In genomic region chr5:133106691-133107354, GRCm38 (mm10) we compare ENCODE assay signal across 7 mouse cellular contexts.
DNase-seq lines count a peak whose midpoint lies in the region; ATAC-seq and TF ChIP-seq lines count a peak whose summit lies in the region.

No protein-coding gene starts in this region.

- no peaks in the 10 kb centered on the region for H3K36me3 ChIP-seq in heart, postnatal 0 days (replicated peaks; ENCODE audit: control insufficient read depth, insufficient read depth, low read length)
- no peaks in the 10 kb centered on the region for H3K36me3 ChIP-seq in limb, embryonic 11.5 days (ENCODE audit: control insufficient read depth, insufficient read depth, low read length)
- H3K36me3 ChIP-seq in neural tube, embryonic 12.5 days: no peaks in the 10 kb centered on the region

- TF ChIP-seq EP300 in heart, postnatal 0 days (IDR thresholded peaks at IDR 0.05; ENCODE audit: low read depth): no peak

- TF ChIP-seq CTCF in heart, postnatal 0 days (IDR thresholded peaks at IDR 0.05; ENCODE audit: low read depth): no peak

- no peak overlapping the region for H3K9ac ChIP-seq in heart, postnatal 0 days (replicated peaks; ENCODE audit: low read depth, low read length)
- H3K9ac ChIP-seq in limb, embryonic 11.5 days (ENCODE audit: low read length): no peak overlapping the region
- no peak overlapping the region for H3K9ac ChIP-seq in neural tube, embryonic 12.5 days

- DNase-seq in left cerebral cortex, postnatal 14 days (ENCODE audit: low spot score in 2 of 2): peak; percentile 22 to 37
- no peak for DNase-seq in left cerebral cortex, adult 8-10 months (ENCODE audit: low spot score in 2 of 2)
- DNase-seq in embryo, embryonic 9.5 days (ENCODE audit: extremely low spot score): peak; percentile 4
- DNase-seq in heart, postnatal 0 days (ENCODE audit: low spot score): peak; percentile 12
- DNase-seq in limb, embryonic 11.5 days (ENCODE audit: low spot score): peak; percentile 78
- DNase-seq in spleen, postnatal 36 days (ENCODE audit: low spot score in 2 of 2): no peak

- 36% methylated on average over 8 of the region's 8 CpGs for WGBS in heart, postnatal 0 days
- 19% methylated on average over 8 of the region's 8 CpGs for WGBS in limb, embryonic 11.5 days
- WGBS in neural tube, embryonic 12.5 days: 43% methylated on average over 8 of the region's 8 CpGs

- H3K4me3 ChIP-seq in heart, postnatal 0 days (ENCODE audit: low read depth, low read length): no peak overlapping the region
- H3K4me3 ChIP-seq in limb, embryonic 11.5 days (ENCODE audit: low read depth, low read length): no peak overlapping the region
- H3K4me3 ChIP-seq in neural tube, embryonic 12.5 days: no peak overlapping the region

- H3K4me1 ChIP-seq in heart, postnatal 0 days (ENCODE audit: control insufficient read depth, insufficient read depth): no peaks in the 10 kb centered on the region
- peaks cover 5% of the 10 kb centered on the region for H3K4me1 ChIP-seq in limb, embryonic 11.5 days (ENCODE audit: control insufficient read depth, insufficient read depth, low read length)
- H3K4me1 ChIP-seq in neural tube, embryonic 12.5 days: no peaks in the 10 kb centered on the region

- peak; percentile 74 for ATAC-seq in heart, postnatal 0 days (ENCODE audit: insufficient read depth, low read depth)
- ATAC-seq in limb, embryonic 11.5 days (ENCODE audit: insufficient number of reproducible peaks, low FRiP score, low TSS enrichment, low read depth): peak; percentile 31; the same call in 1 of the 2 replicates
- no peak; the same call in 1 of the 2 replicates for ATAC-seq in neural tube, embryonic 12.5 days (ENCODE audit: low FRiP score, low read depth)

- H3K27ac ChIP-seq in heart, postnatal 0 days (ENCODE audit: low read depth): no peak overlapping the region
- H3K27ac ChIP-seq in limb, embryonic 11.5 days (replicated peaks; ENCODE audit: low read depth, low read length): no peak overlapping the region
- no peak overlapping the region for H3K27ac ChIP-seq in neural tube, embryonic 12.5 days

- no peaks in the 10 kb centered on the region for H3K27me3 ChIP-seq in heart, postnatal 0 days (ENCODE audit: control insufficient read depth, insufficient read depth, low read length)
- no peaks in the 10 kb centered on the region for H3K27me3 ChIP-seq in limb, embryonic 11.5 days (ENCODE audit: control insufficient read depth, insufficient read depth, low read length)
- no peaks in the 10 kb centered on the region for H3K27me3 ChIP-seq in neural tube, embryonic 12.5 days (replicated peaks)

- no peaks in the 10 kb centered on the region for H3K9me3 ChIP-seq in heart, postnatal 0 days (replicated peaks; ENCODE audit: control insufficient read depth, low read length)
- H3K9me3 ChIP-seq in limb, embryonic 11.5 days (ENCODE audit: control insufficient read depth, low read length): no peaks in the 10 kb centered on the region
- H3K9me3 ChIP-seq in neural tube, embryonic 12.5 days: no peaks in the 10 kb centered on the region

- H3K4me2 ChIP-seq in heart, postnatal 0 days (ENCODE audit: low read depth, low read length): peak overlapping the region; percentile 8; the same call in 1 of the 2 replicates
- H3K4me2 ChIP-seq in limb, embryonic 11.5 days (ENCODE audit: low read depth, severe bottlenecking): no peak overlapping the region
- peak overlapping the region; percentile 21; the same call in 1 of the 2 replicates for H3K4me2 ChIP-seq in neural tube, embryonic 12.5 days (replicated peaks)

- intact Hi-C loops in left cerebral cortex, postnatal 14 days (cut with DNase I): no loop called here

Comparison
In these comparisons a context has a peak if more than half of its experiments do, and no peak if none do; other contexts are left out.
1. DNase-seq: peak in left cerebral cortex, postnatal 14 days (2 of 2), embryo, embryonic 9.5 days (single experiment), heart, postnatal 0 days (single experiment) and limb, embryonic 11.5 days (single experiment); none in left cerebral cortex, adult 8-10 months (0 of 2) and spleen, postnatal 36 days (0 of 2).